Mouse (Mus musculus) G1E (cell line): ENCODE measurements around the gene Kcnq1.

Experiments
- CTCF ChIP-seq: IDR thresholded peaks from 2 replicates; pipeline ENCODE4 v1.5.1; 2012; ENCODE audit warnings: low read depth, low read length, inconsistent platforms, mixed read lengths
- GATA1 ChIP-seq: IDR thresholded peaks from 2 replicates; pipeline ENCODE4 v1.6.1; 2012; ENCODE audit warnings: borderline replicate concordance, low read length, inconsistent platforms, mixed read lengths
- GATA2 ChIP-seq: IDR thresholded peaks from 2 replicates; pipeline ENCODE4 v1.6.1; 2012; ENCODE audit warnings: low read depth, low read length, inconsistent platforms, borderline replicate concordance
- POLR2AphosphoS5 ChIP-seq: IDR thresholded peaks from 2 replicates; pipeline ENCODE4 v1.6.1; 2012; ENCODE audit warnings: low read depth, low read length, inconsistent platforms; ENCODE audit not compliant: insufficient replicate concordance
- TAL1 ChIP-seq: conservative IDR thresholded peaks from 2 replicates; pipeline ENCODE4 v1.6.1; 2012; ENCODE audit warnings: low read depth, low read length, inconsistent platforms, mixed read lengths

- TF ChIP-seq CTCF (no peak), TAL1 (no peak), GATA1 (no peak), GATA2 (no peak), POLR2AphosphoS5 (no peak)
These were observed 24.1 kb upstream of the Kcnq1 start for GRCm38 (mm10) chr7:143082024-143082423.
